Mouse (Mus musculus) erythroblast, embryonic 14.5 days (primary cell): Measurements from ENCODE around the gene Cldn6.

Experiments
- GATA1 ChIP-seq: IDR thresholded peaks from 2 replicates; pipeline ENCODE4 v1.6.1; 2012; ENCODE audit warnings: low read length, inconsistent platforms, mixed read lengths
- TAL1 ChIP-seq: IDR thresholded peaks from 3 replicates; pipeline ENCODE4 v1.6.1; 2012; ENCODE audit warnings: low read length, inconsistent platforms, mixed read lengths

DNA sequence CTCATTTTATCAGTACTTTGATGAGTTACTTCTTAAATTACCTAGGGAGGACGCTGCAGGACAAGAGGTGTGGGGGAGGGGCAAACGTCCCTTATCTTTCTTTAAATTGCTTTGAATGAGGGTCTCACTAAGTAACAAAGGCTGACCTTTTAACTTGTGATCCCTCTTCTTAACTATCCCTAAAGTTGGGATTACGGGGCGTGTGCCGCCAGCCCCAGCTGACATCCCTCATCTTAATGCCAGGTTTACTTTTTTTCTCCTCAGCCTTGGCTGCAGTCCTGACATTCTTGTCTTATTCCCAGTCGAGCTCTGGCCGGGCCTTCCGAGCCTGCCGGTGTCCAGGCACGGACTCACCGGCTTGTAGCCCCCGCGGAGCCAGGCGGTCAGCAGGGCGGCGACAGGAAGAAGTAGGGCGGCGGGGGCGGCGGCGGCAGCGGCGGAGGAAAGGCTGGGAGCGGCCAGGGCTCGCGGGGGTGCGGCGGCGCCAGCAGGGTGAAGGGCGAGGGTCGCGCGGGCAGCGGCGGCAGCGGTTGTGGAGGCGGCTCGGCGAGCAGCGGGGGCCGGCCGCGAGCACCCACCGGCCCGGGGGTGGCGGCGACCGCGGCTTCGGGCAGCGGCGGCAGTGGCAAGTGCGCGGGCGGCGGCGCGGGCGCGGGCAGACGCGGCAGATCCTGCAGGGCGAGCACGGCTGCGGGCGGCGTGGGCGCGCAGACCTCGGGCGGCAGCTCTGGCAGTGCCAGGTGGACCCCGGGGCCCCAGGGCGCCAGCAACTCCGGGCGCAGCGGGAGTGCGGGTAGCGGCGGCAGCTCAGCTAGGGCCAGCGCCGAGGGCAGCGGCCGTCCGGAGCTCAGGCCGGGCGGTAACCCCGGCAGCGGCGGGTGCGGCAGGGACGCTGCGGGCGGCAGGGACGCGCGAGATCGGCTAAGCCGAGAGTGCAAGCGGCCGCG lies 20.4 kb downstream of the Cldn6 start:
- no peak for TF ChIP-seq GATA1
- TF ChIP-seq TAL1, result no peak
